Mouse (Mus musculus) limb, embryonic 15.5 days (tissue): Measurements from ENCODE around the gene Zscan21. TPM values are rescaled to one million over a fixed set of nuclear protein-coding genes. Genes with fewer than 3 reads are reported as not detected.

ENCODE experiments used
- ATAC-seq: fragments of 200-750 bp; cut with Nextera tagmentation; 2 replicates; pipeline ENCODE4 v1.8.0; 2017; ENCODE audit warnings: low read depth, moderate TSS enrichment; ENCODE audit not compliant: insufficient number of reproducible peaks, low FRiP score, low TSS enrichment
- H3K27ac ChIP-seq: fragments of 300-500 bp; sonication (generic); 2 replicates; pipeline ENCODE4 v1.5.1; 2015; ENCODE audit warnings: moderate library complexity, mild to moderate bottlenecking, inconsistent platforms
- H3K27me3 ChIP-seq: fragments of 300-500 bp; sonication (generic); 2 replicates; pipeline ENCODE4 v1.6.1; 2015; ENCODE audit warnings: inconsistent platforms
- H3K36me3 ChIP-seq: fragments of 300-500 bp; sonication (generic); 2 replicates; pipeline ENCODE4 v1.6.1; 2015; ENCODE audit warnings: inconsistent platforms
- H3K4me1 ChIP-seq: fragments of 300-500 bp; sonication (generic); 2 replicates; pipeline ENCODE4 v1.6.1; 2015; ENCODE audit warnings: inconsistent platforms
- H3K4me2 ChIP-seq: fragments of 300-500 bp; sonication (generic); 2 replicates; pipeline ENCODE4 v1.6.1; 2015; ENCODE audit warnings: mild to moderate bottlenecking, inconsistent platforms
- H3K4me3 ChIP-seq: fragments of 300-500 bp; sonication (generic); 2 replicates; pipeline ENCODE4 v1.5.1; 2015; ENCODE audit warnings: mild to moderate bottlenecking, inconsistent platforms
- H3K9ac ChIP-seq: fragments of 300-500 bp; sonication (generic); 2 replicates; pipeline ENCODE4 v1.6.1; 2015; ENCODE audit warnings: inconsistent platforms
- H3K9me3 ChIP-seq: fragments of 300-500 bp; sonication (generic); 2 replicates; pipeline ENCODE4 v1.6.1; 2016; ENCODE audit warnings: inconsistent platforms
- WGBS: fragments of 180-500 bp; shearing (Covaris S2); methylation state at CpG from one replicate; pipeline ENCODE4 v1.1.7; 2015; 5-methylcytosine and 5-hydroxymethylcytosine counted together
- polyA plus RNA-seq: library from polyadenylated mRNA; unstranded; fragments of >200 nt; fragmentation: Nextera tagmentation; extraction: Ambion mirVana; gene quantifications from 2 replicates; pipeline ENCODE4 v1.2.1, GENCODE M21; 2015

The Zscan21 gene
- 52.8 and 56.5 TPM in 2 replicates for polyA plus RNA-seq

- WGBS: 6% methylated on average over 38 of the region's 38 CpGs
- H3K27me3 ChIP-seq: no peaks in the 10 kb centered on the region
- H3K4me1 ChIP-seq: peaks cover 10% of the 10 kb centered on the region
- peak within 1 kb of the TSS; percentile 53 for H3K4me2 ChIP-seq
- peaks cover 10% of the 10 kb centered on the region for H3K36me3 ChIP-seq
- peak; percentile 92 for ATAC-seq
- peak within 1 kb of the TSS; percentile 98 for H3K27ac ChIP-seq
- no peaks in the 10 kb centered on the region for H3K9me3 ChIP-seq
- H3K9ac ChIP-seq: peak within 1 kb of the TSS; percentile 69
- peak within 1 kb of the TSS; percentile 65 for H3K4me3 ChIP-seq
Observed at GRCm38 (mm10) chr5:138116255-138117198, at the start of gene Zscan21. Gene Zscan21, plus strand, starts transcription at chr5:138116903.

- H3K4me3 ChIP-seq: no peak overlapping the region
Observed at GRCm38 (mm10) chr5:138073803-138074202, 42.9 kb upstream of the Zscan21 start.

GRCm38 (mm10) chr5:138075684-138076083 is 41.0 kb upstream of the Zscan21 start:
- no peaks in the 10 kb centered on the region for H3K27me3 ChIP-seq
- no peak overlapping the region for H3K4me2 ChIP-seq
- H3K36me3 ChIP-seq: no peaks in the 10 kb centered on the region
- H3K27ac ChIP-seq: no peak overlapping the region
- no peak overlapping the region for H3K9ac ChIP-seq
- ATAC-seq: no peak
- no peak overlapping the region for H3K4me3 ChIP-seq
- H3K4me1 ChIP-seq: no peaks in the 10 kb centered on the region
- no peaks in the 10 kb centered on the region for H3K9me3 ChIP-seq
- 63% methylated on average over 3 of the region's 3 CpGs for WGBS

More at GRCm38 (mm10) chr5:138073803-138074202, 42.9 kb upstream of the Zscan21 start:
- H3K9ac ChIP-seq: no peak overlapping the region
- 81% methylated on average over 4 of the region's 4 CpGs for WGBS
- ATAC-seq: no peak
- no peak overlapping the region for H3K27ac ChIP-seq
- H3K4me1 ChIP-seq: no peaks in the 10 kb centered on the region
- no peak overlapping the region for H3K4me2 ChIP-seq
- H3K27me3 ChIP-seq: no peaks in the 10 kb centered on the region
- H3K9me3 ChIP-seq: no peaks in the 10 kb centered on the region
- no peaks in the 10 kb centered on the region for H3K36me3 ChIP-seq

- Histone ChIP-seq H3K27me3 (no peaks in the 10 kb centered on the region), H3K27ac (no peak overlapping the region), H3K9me3 (no peaks in the 10 kb centered on the region), H3K4me1 (no peaks in the 10 kb centered on the region), H3K36me3 (no peaks in the 10 kb centered on the region), H3K9ac (no peak overlapping the region), H3K4me2 (no peak overlapping the region), H3K4me3 (no peak overlapping the region)
- no peak for ATAC-seq
- 59% methylated on average over 2 of the region's 2 CpGs for WGBS
Observed at GRCm38 (mm10) chr5:138076148-138076547, 40.6 kb upstream of the Zscan21 start.

- ATAC-seq: no peak
- Histone ChIP-seq H3K4me2 (no peak overlapping the region), H3K4me1 (no peaks in the 10 kb centered on the region), H3K4me3 (no peak overlapping the region), H3K27ac (no peak overlapping the region), H3K36me3 (no peaks in the 10 kb centered on the region), H3K9ac (no peak overlapping the region), H3K9me3 (no peaks in the 10 kb centered on the region), H3K27me3 (no peaks in the 10 kb centered on the region)
- WGBS: 91% methylated on average over 5 of the region's 5 CpGs
Observed at GRCm38 (mm10) chr5:138080456-138080855, 36.2 kb upstream of the Zscan21 start.

GRCm38 (mm10) chr5:138081446-138081845 is 35.3 kb upstream of the Zscan21 start:
- H3K9ac ChIP-seq: no peak overlapping the region
- ATAC-seq: no peak
- H3K27ac ChIP-seq: no peak overlapping the region
- H3K36me3 ChIP-seq: no peaks in the 10 kb centered on the region
- no peaks in the 10 kb centered on the region for H3K9me3 ChIP-seq
- no peaks in the 10 kb centered on the region for H3K27me3 ChIP-seq
- no peak overlapping the region for H3K4me3 ChIP-seq
- H3K4me2 ChIP-seq: no peak overlapping the region
- 84% methylated on average over 9 of the region's 9 CpGs for WGBS
- no peaks in the 10 kb centered on the region for H3K4me1 ChIP-seq

GRCm38 (mm10) chr5:138083318-138083900 is 33.3 kb upstream of the Zscan21 start:
- WGBS: 64% methylated on average over 2 of the region's 2 CpGs
- Histone ChIP-seq H3K27me3 (no peaks in the 10 kb centered on the region), H3K4me2 (no peak overlapping the region), H3K4me3 (no peak overlapping the region), H3K27ac (no peak overlapping the region), H3K4me1 (no peaks in the 10 kb centered on the region), H3K9me3 (no peaks in the 10 kb centered on the region), H3K9ac (no peak overlapping the region), H3K36me3 (peaks cover 7% of the 10 kb centered on the region; the same call in 1 of the 2 replicates)
- no peak for ATAC-seq

GRCm38 (mm10) chr5:138083936-138084335 is 32.8 kb upstream of the Zscan21 start:
- 80% methylated on average over 2 of the region's 2 CpGs for WGBS
- Histone ChIP-seq H3K9ac (no peak overlapping the region), H3K4me1 (no peaks in the 10 kb centered on the region), H3K9me3 (no peaks in the 10 kb centered on the region), H3K36me3 (peaks cover 8% of the 10 kb centered on the region; the same call in 1 of the 2 replicates), H3K27ac (no peak overlapping the region), H3K4me2 (no peak overlapping the region), H3K27me3 (no peaks in the 10 kb centered on the region), H3K4me3 (no peak overlapping the region)
- ATAC-seq: no peak

- H3K36me3 ChIP-seq: peaks cover 10% of the 10 kb centered on the region; the same call in 1 of the 2 replicates
- H3K4me3 ChIP-seq: peak overlapping the region; percentile 83
- H3K4me2 ChIP-seq: peak overlapping the region; percentile 61
- H3K9ac ChIP-seq: no peak overlapping the region
- no peaks in the 10 kb centered on the region for H3K9me3 ChIP-seq
- WGBS: 14% methylated on average over 2 of the region's 2 CpGs
- no peaks in the 10 kb centered on the region for H3K4me1 ChIP-seq
- H3K27ac ChIP-seq: no peak overlapping the region
- H3K27me3 ChIP-seq: no peaks in the 10 kb centered on the region
- ATAC-seq: no peak
Observed at GRCm38 (mm10) chr5:138084507-138084906, 32.2 kb upstream of the Zscan21 start.

GRCm38 (mm10) chr5:138084996-138085395 is 31.7 kb upstream of the Zscan21 start, which contains the start of gene Zkscan1:
Gene Zkscan1, plus strand, starts transcription at chr5:138085084.
- Histone ChIP-seq H3K36me3 (peaks cover 10% of the 10 kb centered on the region; the same call in 1 of the 2 replicates), H3K4me1 (no peaks in the 10 kb centered on the region), H3K27me3 (no peaks in the 10 kb centered on the region), H3K9me3 (no peaks in the 10 kb centered on the region), H3K9ac (peak within 1 kb of the TSS; percentile 95), H3K4me3 (peak within 1 kb of the TSS; percentile 83), H3K4me2 (peak within 1 kb of the TSS; percentile 61), H3K27ac (peak within 1 kb of the TSS; percentile 89)
- 0% methylated on average over 27 of the region's 27 CpGs for WGBS
- ATAC-seq: peak; percentile 82

- Histone ChIP-seq H3K9me3 (no peaks in the 10 kb centered on the region), H3K4me1 (no peaks in the 10 kb centered on the region), H3K4me3 (peak overlapping the region; percentile 83), H3K4me2 (peak overlapping the region; percentile 61), H3K27me3 (no peaks in the 10 kb centered on the region), H3K36me3 (peaks cover 10% of the 10 kb centered on the region; the same call in 1 of the 2 replicates), H3K27ac (peak overlapping the region; percentile 89), H3K9ac (peak overlapping the region; percentile 95)
- under 1% methylated on average over 18 of the region's 18 CpGs for WGBS
- ATAC-seq: no peak
Observed at GRCm38 (mm10) chr5:138085421-138085911, 31.2 kb upstream of the Zscan21 start.

GRCm38 (mm10) chr5:138086842-138087241 is 29.9 kb upstream of the Zscan21 start:
- Histone ChIP-seq H3K4me2 (no peak overlapping the region), H3K9ac (no peak overlapping the region), H3K27ac (no peak overlapping the region), H3K4me1 (no peaks in the 10 kb centered on the region), H3K36me3 (peaks cover 10% of the 10 kb centered on the region; the same call in 1 of the 2 replicates), H3K9me3 (no peaks in the 10 kb centered on the region), H3K4me3 (no peak overlapping the region), H3K27me3 (no peaks in the 10 kb centered on the region)
- 84% methylated on average over 3 of the region's 3 CpGs for WGBS
- ATAC-seq: no peak
